Mouse (Mus musculus) Patski (cell line): Measurements from ENCODE around the gene Tpst2. TPM values are rescaled to one million over a fixed set of nuclear protein-coding genes. Genes with fewer than 3 reads are reported as not detected.

Source experiments
- ATAC-seq: fragments of 100-300 bp; one replicate; pipeline ENCODE4 v1.8.0; 2021
- CTCF ChIA-PET: fragments of 350-600 bp; sonication (Branson Sonifier 250); formaldehyde crosslinking; loops from one replicate; lab custom pipeline; 2022; ENCODE audit warnings: inconsistent platforms; lab: Charles Lee
- POLR2A ChIA-PET: fragments of 350-600 bp; sonication (Branson Sonifier 250); formaldehyde crosslinking; loops from one replicate; lab custom pipeline; 2022; ENCODE audit warnings: antibody characterized with exemption, inconsistent platforms; lab: Charles Lee
- DNase-seq: peaks from one replicate; pipeline ENCODE4 v3.0.0-alpha.2; 2011; ENCODE audit warnings: low read depth, low spot score
- H3K27me3 ChIP-seq: fragments of 371-371 bp; one replicate; pipeline ENCODE4 v1.5.1; 2021
- CTCF ChIP-seq: fragments of 100-300 bp; IDR thresholded peaks from one replicate; pipeline ENCODE4 v1.5.1; 2021
- in situ Hi-C: fragments of 300-500 bp; cut with MboI; formaldehyde crosslinking; loops from 3 replicates; pipeline ENCODE4 v1.11.1; 2018; ENCODE audit warnings: low pct_unique_long_range_greater_than_20kb, mixed read lengths
- polyA plus RNA-seq: library from polyadenylated mRNA; unstranded; gene quantifications from one replicate; pipeline ENCODE4 v1.2.3, GENCODE M21; 2021

Tpst2 gene
- polyA plus RNA-seq, 1 experiment from 2014 or later: 92.3 TPM

DNA sequence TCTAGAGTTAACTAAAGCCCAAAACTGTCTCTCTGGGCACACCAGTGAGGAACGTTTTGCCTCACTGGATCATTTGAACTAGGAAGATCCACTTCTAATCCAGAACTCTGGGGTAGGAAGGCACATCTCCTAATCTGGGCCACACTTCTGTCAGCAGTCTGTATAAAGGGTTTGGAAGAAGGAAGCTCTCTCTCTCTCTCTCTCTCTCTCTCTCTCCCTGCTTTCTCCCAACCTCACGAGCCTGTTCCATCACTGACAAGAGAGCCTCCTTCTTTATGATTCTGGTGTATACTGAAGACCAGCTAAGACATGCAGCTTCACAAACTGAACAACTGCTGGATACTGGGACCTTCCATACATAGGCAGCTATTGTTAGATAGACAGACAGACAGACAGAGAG, 34.6 kb upstream of the Tpst2 start:
- in situ Hi-C loops: loop anchor here (5.0 kb wide), 2 partner anchors 95 to 185 kb away; no protein-coding TSS in a partner anchor
- TF ChIP-seq CTCF: no peak
- DNase-seq: no peak
- POLR2A ChIA-PET: interaction anchor here (0.8 to 1.8 kb wide), 4 partner anchors 9 to 101 kb away, joined by 3 to 6 read pairs (median 3); partner anchors contain the start of genes Hps4 and Srrd
- ATAC-seq: no peak
- H3K27me3 ChIP-seq: peaks cover 4% of the 10 kb centered on the region
- CTCF ChIA-PET: interaction anchor here (1.1 to 2.7 kb wide), 14 partner anchors 9 to 191 kb away, joined by 3 to 25 read pairs (median 6); partner anchors contain the start of gene Tpst2

DNA sequence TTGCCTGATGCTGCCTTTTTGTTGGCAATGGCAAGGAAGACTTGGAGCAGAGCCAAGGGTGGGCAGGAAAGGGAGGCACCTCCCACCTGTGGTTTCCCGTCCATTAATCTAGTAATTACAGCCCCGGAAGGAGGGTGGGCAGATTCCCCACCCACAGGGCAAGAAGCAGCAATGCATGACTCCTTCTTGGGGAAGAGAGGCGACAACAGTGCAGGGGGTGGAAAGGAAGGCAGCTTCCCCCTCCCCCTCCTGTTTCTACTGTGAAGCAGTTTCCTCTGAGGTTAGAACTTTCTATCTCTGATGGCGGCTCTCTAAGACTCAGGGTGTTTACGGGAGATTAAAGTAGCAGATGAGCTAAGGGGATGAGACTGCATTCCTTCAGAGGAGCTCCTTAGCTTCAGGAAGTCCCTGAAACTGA, 34.1 kb upstream of the Tpst2 start:
- DNase-seq: peak; percentile 81
- CTCF ChIA-PET: interaction anchor here (1.1 to 2.7 kb wide), 7 partner anchors 8 to 100 kb away, joined by 3 to 25 read pairs (median 7); no protein-coding TSS in a partner anchor
- peaks cover 2% of the 10 kb centered on the region for H3K27me3 ChIP-seq
- ATAC-seq: peak; percentile 56
- POLR2A ChIA-PET: interaction anchor here (0.9 to 1.8 kb wide), 3 partner anchors 9 to 100 kb away, joined by 3 to 6 read pairs (median 3); partner anchors contain the start of genes Hps4 and Srrd
- TF ChIP-seq CTCF: no peak
- in situ Hi-C loops: loop anchor here (5.0 kb wide), 2 partner anchors 95 to 185 kb away; no protein-coding TSS in a partner anchor

DNA sequence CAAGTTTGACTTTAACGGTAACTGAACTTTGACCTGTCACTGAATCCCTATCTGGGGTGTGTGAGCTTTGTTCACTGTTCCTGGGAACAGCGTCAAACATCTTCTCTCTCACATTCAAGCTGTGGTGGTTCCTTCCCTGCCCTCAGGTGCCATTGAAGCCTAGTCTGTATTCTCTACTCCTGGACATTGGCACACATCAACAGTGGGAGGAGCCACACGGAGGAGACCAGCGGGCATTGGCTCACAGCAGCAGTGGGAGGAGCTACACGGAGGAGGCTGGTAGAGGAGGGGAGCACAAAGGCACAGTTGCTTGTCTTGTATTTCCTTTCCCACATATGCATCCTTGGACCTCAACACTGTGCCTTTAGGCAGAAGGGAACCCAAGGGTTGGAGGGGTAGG, 33.5 kb upstream of the Tpst2 start:
- no peaks in the 10 kb centered on the region for H3K27me3 ChIP-seq
- CTCF ChIA-PET: interaction anchor here (1.5 to 2.2 kb wide), 3 partner anchors 10 to 99 kb away, joined by 3 to 7 read pairs (median 6); no protein-coding TSS in a partner anchor
- POLR2A ChIA-PET: interaction anchor here (0.9 to 1.8 kb wide), 4 partner anchors 8 to 100 kb away, joined by 3 to 6 read pairs (median 4); partner anchors contain the start of genes Hps4 and Srrd
- in situ Hi-C loops: loop anchor here (5.0 kb wide), 2 partner anchors 94 to 184 kb away; no protein-coding TSS in a partner anchor
- TF ChIP-seq CTCF: no peak
- DNase-seq (no peak), ATAC-seq (no peak)

DNA sequence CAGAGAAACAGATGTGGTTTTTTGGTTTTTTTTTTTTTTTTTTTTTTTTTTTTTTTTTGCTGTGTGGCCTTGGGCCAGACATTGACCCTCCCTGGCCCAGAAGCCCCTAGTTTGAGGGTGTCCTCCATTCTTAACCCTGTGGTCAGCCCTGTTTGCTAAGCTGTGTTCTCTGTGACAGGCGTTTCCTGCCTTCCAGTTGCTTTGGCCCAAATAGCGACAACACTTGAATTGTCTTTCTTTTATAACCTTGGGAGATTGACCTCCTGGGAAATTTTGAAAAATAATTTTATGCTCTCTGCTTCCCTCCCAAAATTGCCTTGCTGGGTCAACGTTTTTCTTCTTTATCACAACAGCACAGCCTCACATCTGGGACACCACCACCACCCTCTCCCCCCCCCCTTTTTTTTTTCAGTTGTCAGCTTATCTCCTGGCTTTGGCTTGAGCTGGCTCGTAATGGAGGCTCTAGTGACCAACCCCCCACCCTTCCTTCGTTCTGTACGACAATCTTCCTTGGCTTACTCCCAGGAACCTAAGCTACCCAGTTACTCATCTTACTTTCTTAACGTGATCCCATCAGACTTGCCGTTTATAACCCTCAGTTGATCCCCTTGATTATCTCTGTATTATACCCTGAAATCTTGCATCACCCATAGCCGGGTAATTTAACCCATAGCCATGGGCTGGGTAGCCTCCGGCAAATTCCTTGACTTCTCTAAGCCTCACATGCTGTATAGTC, 32.8 kb upstream of the Tpst2 start:
- DNase-seq (no peak), ATAC-seq (no peak)
- in situ Hi-C loops: loop anchor here (5.0 kb wide), 2 partner anchors 94 to 184 kb away; no protein-coding TSS in a partner anchor
- no peak for TF ChIP-seq CTCF
- ChIA-PET POLR2A (interaction anchor here (1.2 kb wide), 1 partner anchor 35 kb away, joined by 4 read pairs; no protein-coding TSS in a partner anchor), CTCF (no interaction called here)
- H3K27me3 ChIP-seq: no peaks in the 10 kb centered on the region

DNA sequence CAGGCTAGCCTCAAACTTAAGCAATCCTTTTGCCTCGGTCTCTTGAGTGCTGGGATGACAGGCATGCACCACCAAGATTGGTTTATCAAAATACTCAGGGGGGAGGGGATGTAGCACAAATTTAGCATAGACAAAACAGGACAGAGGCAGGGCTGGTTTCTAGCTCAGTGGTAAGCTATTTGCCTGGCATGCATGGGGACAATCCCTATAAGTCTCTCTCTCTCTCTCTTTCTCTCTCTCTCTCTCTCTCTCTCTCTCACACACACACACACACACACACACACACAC, 32.3 kb upstream of the Tpst2 start:
- ATAC-seq (no peak), DNase-seq (no peak)
- TF ChIP-seq CTCF: no peak
- H3K27me3 ChIP-seq: no peaks in the 10 kb centered on the region
- in situ Hi-C loops: loop anchor here (5.0 kb wide), 2 partner anchors 93 to 183 kb away; no protein-coding TSS in a partner anchor
- ChIA-PET CTCF (no interaction called here), POLR2A (no interaction called here)

DNA sequence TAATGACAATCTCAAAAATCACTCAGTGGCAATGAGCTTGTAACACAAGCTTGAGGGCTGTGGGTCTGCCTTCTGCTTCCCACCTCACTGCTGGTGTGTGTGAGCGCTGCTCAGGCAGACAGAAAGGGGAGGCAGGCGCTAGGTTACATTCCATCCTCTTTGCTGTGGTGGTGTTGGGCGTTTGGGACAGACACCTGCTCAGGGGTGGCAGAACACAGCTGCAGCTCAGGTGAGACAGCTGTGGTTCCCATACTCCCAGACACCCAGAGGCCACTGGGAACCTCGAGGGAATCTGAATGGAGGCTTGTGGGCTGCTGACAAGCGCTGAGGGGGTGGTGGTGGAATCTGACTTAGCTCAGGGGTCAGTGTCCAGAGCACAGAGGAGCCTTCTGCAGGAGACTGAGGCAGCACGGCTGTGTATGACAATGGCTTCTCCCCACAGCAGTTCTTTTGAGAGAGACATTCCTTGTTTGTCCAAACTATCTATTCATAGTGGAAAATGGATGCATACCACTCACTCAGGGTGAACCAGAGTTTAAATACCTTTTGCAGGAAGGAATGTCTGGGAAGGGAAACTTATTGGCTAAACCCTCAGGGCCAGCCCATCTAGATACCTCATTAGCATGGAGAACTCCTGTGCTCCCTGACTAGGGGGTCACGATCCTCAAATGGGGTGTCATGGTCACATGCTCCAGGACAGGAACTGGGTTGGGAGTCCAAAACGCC, 31.4 kb upstream of the Tpst2 start:
- ATAC-seq (no peak), DNase-seq (no peak)
- no peaks in the 10 kb centered on the region for H3K27me3 ChIP-seq
- no peak for TF ChIP-seq CTCF
- in situ Hi-C loops: loop anchor here (5.0 kb wide), 2 partner anchors 92 to 182 kb away; no protein-coding TSS in a partner anchor
- POLR2A ChIA-PET: no interaction called here
- CTCF ChIA-PET: no interaction called here

DNA sequence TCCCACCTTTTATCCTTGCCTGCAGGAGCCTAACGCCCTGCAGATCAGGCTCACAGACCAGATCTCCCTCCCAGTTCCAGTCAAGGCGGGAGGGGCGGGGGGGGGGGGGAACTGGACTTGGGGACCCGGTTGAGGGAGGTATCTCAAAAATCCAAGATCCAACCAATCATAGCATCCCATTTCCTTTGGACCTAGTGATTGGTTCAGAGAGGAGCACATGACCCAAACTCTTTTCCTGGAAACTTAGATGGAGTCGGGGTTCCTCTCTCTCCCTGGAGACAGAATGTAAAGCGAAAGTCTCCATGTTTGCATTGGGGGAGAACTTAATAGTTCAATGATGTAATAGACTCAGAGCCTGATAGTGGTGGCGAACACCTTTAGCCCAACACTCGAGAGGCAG, 29.1 kb upstream of the Tpst2 start:
- CTCF ChIA-PET: no interaction called here
- DNase-seq (no peak), ATAC-seq (no peak)
- POLR2A ChIA-PET: no interaction called here
- H3K27me3 ChIP-seq: no peaks in the 10 kb centered on the region
- in situ Hi-C loops: no loop called here
- no peak for TF ChIP-seq CTCF

DNA sequence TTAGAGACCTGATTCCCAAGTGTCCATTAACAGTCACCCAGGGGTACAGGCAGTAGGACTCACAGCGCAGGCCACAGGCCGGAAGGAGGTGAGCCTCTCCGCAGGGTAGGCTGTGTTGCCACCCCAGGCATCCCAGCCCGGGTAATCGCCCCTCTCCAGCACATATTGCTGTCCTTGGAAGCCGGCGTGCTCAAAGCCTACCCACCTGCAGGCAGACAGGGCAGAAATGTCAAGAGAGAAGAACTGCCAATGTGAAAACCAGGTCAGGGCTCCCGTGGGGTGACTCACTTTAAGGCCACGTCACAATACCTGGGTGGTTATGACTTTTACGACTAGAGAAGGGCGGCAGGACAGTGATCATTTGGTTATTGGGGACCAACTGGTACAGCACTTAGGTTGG, 27.4 kb upstream of the Tpst2 start:
- ChIA-PET POLR2A (no interaction called here), CTCF (no interaction called here)
- ATAC-seq (no peak), DNase-seq (no peak)
- no peaks in the 10 kb centered on the region for H3K27me3 ChIP-seq
- TF ChIP-seq CTCF: no peak
- in situ Hi-C loops: no loop called here

DNA sequence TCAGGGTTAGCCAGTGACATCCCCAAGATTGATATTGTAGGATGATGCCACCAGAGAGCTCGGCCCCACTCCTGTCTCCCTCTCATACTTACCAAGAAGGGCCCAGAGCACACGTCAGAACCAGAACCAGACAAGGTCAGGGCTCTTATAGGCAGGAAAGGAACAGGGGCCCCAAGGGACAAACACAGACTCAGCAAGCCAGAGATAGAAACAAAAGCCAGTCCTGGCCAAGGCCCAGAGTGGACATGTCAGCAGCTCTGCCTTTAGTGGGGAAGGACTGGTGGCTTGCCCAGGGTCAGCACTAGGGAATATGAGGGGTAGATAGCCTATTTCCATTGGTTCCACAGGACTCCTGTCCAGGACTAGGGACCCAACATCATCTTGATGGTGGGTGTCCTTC, 24.1 kb upstream of the Tpst2 start, which contains the start of gene Cryba4:
Cryba4 (minus strand) TSS at position 119 of the 400 bp plus-strand sequence.
- TF ChIP-seq CTCF: no peak
- ChIA-PET POLR2A (no interaction called here), CTCF (no interaction called here)
- no peak for DNase-seq
- no peak for ATAC-seq
- H3K27me3 ChIP-seq: no peaks in the 10 kb centered on the region
- in situ Hi-C loops: no loop called here

DNA sequence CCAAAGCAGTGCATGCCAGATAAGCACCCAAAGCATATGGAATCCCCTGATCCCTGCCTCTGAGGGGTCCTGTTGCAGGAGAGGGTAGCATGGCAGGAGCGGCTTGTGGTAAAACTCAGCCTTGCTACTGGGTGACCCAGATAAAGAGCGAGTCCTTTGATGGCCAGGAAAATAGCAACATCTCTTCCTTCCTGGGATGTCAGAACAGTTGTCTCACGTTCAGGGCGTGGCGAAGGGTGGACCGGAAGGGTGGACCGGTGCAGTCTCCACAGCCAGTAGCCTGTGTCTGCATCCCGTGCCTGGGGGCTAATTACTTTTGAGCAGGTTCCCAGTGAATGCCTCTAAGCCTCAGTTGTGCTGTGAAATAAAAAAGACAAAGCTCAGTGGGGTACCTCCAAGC, 23.3 kb upstream of the Tpst2 start:
- POLR2A ChIA-PET: no interaction called here
- in situ Hi-C loops: no loop called here
- no peak for TF ChIP-seq CTCF
- DNase-seq (no peak), ATAC-seq (no peak)
- no peaks in the 10 kb centered on the region for H3K27me3 ChIP-seq
- CTCF ChIA-PET: interaction anchor here (1.4 to 1.8 kb wide), 2 partner anchors 12 to 21 kb away, joined by 3 to 5 read pairs; no protein-coding TSS in a partner anchor
